Mouse (Mus musculus) liver, embryonic 16.5 days (tissue): ENCODE data around the gene Abca7. TPM values are rescaled to one million over a fixed set of nuclear protein-coding genes. Genes with fewer than 3 reads are reported as not detected.
A peak's percentile ranks its signal among the peaks of the same experiment; 100 is the strongest.

Experiments used
- ATAC-seq: fragments of 200-750 bp; cut with Nextera tagmentation; 2 replicates; pipeline ENCODE4 v1.8.0; 2017; ENCODE audit warnings: low read depth, mild to moderate bottlenecking, moderate number of reproducible peaks, moderate library complexity
- H3K27ac ChIP-seq: fragments of 300-500 bp; sonication (generic); 2 replicates; pipeline ENCODE4 v1.5.1; 2014; ENCODE audit warnings: mild to moderate bottlenecking, low read length
- H3K27me3 ChIP-seq: fragments of 300-500 bp; sonication (generic); 2 replicates; pipeline ENCODE4 v1.6.1; 2014; ENCODE audit warnings: low read depth, low read length, mixed read lengths; ENCODE audit not compliant: control insufficient read depth, insufficient read depth
- H3K36me3 ChIP-seq: fragments of 300-500 bp; sonication (generic); 2 replicates; pipeline ENCODE4 v1.6.1; 2014; ENCODE audit warnings: mild to moderate bottlenecking; ENCODE audit not compliant: control insufficient read depth, insufficient read depth
- H3K4me1 ChIP-seq: fragments of 300-500 bp; sonication (generic); 2 replicates; pipeline ENCODE4 v1.6.1; 2014; ENCODE audit warnings: low read depth, low read length, mixed read lengths; ENCODE audit not compliant: control insufficient read depth
- H3K4me2 ChIP-seq: fragments of 300-500 bp; sonication (generic); 2 replicates; pipeline ENCODE4 v1.6.1; 2014; ENCODE audit warnings: low read depth, low read length, mixed read lengths
- H3K4me3 ChIP-seq: fragments of 300-500 bp; sonication (generic); 2 replicates; pipeline ENCODE4 v1.5.1; 2014; ENCODE audit warnings: low read depth, mild to moderate bottlenecking, low read length
- H3K9ac ChIP-seq: fragments of 300-500 bp; sonication (generic); 2 replicates; pipeline ENCODE4 v1.6.1; 2014; ENCODE audit warnings: low read depth, low read length
- H3K9me3 ChIP-seq: fragments of 300-500 bp; sonication (generic); replicated peaks from 2 replicates; pipeline ENCODE4 v1.6.1; 2016; ENCODE audit warnings: low read length; ENCODE audit not compliant: control insufficient read depth
- WGBS: fragments of 180-500 bp; shearing (Covaris S2); extraction: QIAGEN DNeasy Blood & Tissue Kit; methylation state at CpG from one replicate; pipeline ENCODE4 v1.1.7; 2014; ENCODE audit not compliant: insufficient replicate concordance; 5-methylcytosine and 5-hydroxymethylcytosine counted together
- polyA plus RNA-seq: library from polyadenylated mRNA; unstranded; fragments of >200 nt; fragmentation: Nextera tagmentation; extraction: Ambion mirVana; gene quantifications from 2 replicates; pipeline ENCODE4 v1.2.1, GENCODE M21; 2015

Abca7 gene
- polyA plus RNA-seq, 1 experiment from 2014 or later, result 9.0 TPM

- Histone ChIP-seq H3K9me3 (no peaks in the 10 kb centered on the region), H3K4me1 (peaks cover 49% of the 10 kb centered on the region), H3K4me2 (peak overlapping the region; percentile 58), H3K27me3 (no peaks in the 10 kb centered on the region), H3K9ac (no peak overlapping the region), H3K36me3 (peaks cover 3% of the 10 kb centered on the region; the same call in 1 of the 2 replicates), H3K27ac (0 out of 2 replicates have a peak overlapping the region, but pooled peaks have one; percentile 72), H3K4me3 (no peak overlapping the region; the same call in 1 of the 2 replicates)
- WGBS, result 54% methylated on average over 20 of the region's 20 CpGs
- ATAC-seq, result peak; percentile 19; the same call in 1 of the 2 replicates
Observed at GRCm38 (mm10) chr10:80019471-80020131, 23.3 kb downstream of the Abca7 start.

GRCm38 (mm10) chr10:80020191-80020590 is 23.9 kb downstream of the Abca7 start:
- H3K27ac ChIP-seq, result no peak overlapping the region
- 0 out of 2 replicates have a peak, but pooled peaks cover 3% of the 10 kb centered on the region for H3K36me3 ChIP-seq
- H3K4me2 ChIP-seq, result no peak overlapping the region
- H3K9ac ChIP-seq, result no peak overlapping the region
- no peak overlapping the region for H3K4me3 ChIP-seq
- peaks cover 52% of the 10 kb centered on the region for H3K4me1 ChIP-seq
- no peaks in the 10 kb centered on the region for H3K27me3 ChIP-seq
- 77% methylated on average over 11 of the region's 11 CpGs for WGBS
- no peaks in the 10 kb centered on the region for H3K9me3 ChIP-seq
- ATAC-seq, result no peak

- Histone ChIP-seq H3K4me1 (peaks cover 54% of the 10 kb centered on the region), H3K4me3 (no peak overlapping the region), H3K9me3 (no peaks in the 10 kb centered on the region), H3K9ac (no peak overlapping the region), H3K36me3 (0 out of 2 replicates have a peak, but pooled peaks cover 3% of the 10 kb centered on the region), H3K4me2 (no peak overlapping the region), H3K27me3 (no peaks in the 10 kb centered on the region), H3K27ac (no peak overlapping the region)
- 81% methylated on average over 18 of the region's 18 CpGs for WGBS
- ATAC-seq, result no peak
Observed at GRCm38 (mm10) chr10:80020603-80021319, 24.5 kb downstream of the Abca7 start.

- no peak overlapping the region for H3K4me3 ChIP-seq
- H3K9me3 ChIP-seq, result no peaks in the 10 kb centered on the region
- WGBS, result 77% methylated on average over 13 of the region's 13 CpGs
- H3K4me1 ChIP-seq, result peaks cover 53% of the 10 kb centered on the region
- H3K27ac ChIP-seq, result no peak overlapping the region
- peaks cover 4% of the 10 kb centered on the region; the same call in 1 of the 2 replicates for H3K36me3 ChIP-seq
- no peak overlapping the region for H3K4me2 ChIP-seq
- no peak for ATAC-seq
- H3K9ac ChIP-seq, result no peak overlapping the region
- no peaks in the 10 kb centered on the region for H3K27me3 ChIP-seq
Observed at GRCm38 (mm10) chr10:80021320-80021641, 25.0 kb downstream of the Abca7 start.

GRCm38 (mm10) chr10:80022164-80022563 is 25.9 kb downstream of the Abca7 start:
- Histone ChIP-seq H3K4me3 (no peak overlapping the region), H3K9ac (no peak overlapping the region), H3K4me2 (no peak overlapping the region), H3K36me3 (peaks cover 8% of the 10 kb centered on the region; the same call in 1 of the 2 replicates), H3K27me3 (no peaks in the 10 kb centered on the region), H3K27ac (no peak overlapping the region), H3K9me3 (no peaks in the 10 kb centered on the region), H3K4me1 (peaks cover 45% of the 10 kb centered on the region)
- no peak for ATAC-seq
- 79% methylated on average over 12 of the region's 12 CpGs for WGBS

- Histone ChIP-seq H3K4me1 (peaks cover 40% of the 10 kb centered on the region), H3K27ac (no peak overlapping the region), H3K4me2 (no peak overlapping the region), H3K4me3 (no peak overlapping the region), H3K27me3 (no peaks in the 10 kb centered on the region), H3K9ac (no peak overlapping the region), H3K9me3 (no peaks in the 10 kb centered on the region), H3K36me3 (peaks cover 11% of the 10 kb centered on the region; the same call in 1 of the 2 replicates)
- no peak for ATAC-seq
- 81% methylated on average over 8 of the region's 8 CpGs for WGBS
Observed at GRCm38 (mm10) chr10:80022806-80023205, 26.5 kb downstream of the Abca7 start.

GRCm38 (mm10) chr10:80023758-80024157 is 27.5 kb downstream of the Abca7 start:
- H3K4me1 ChIP-seq, result peaks cover 42% of the 10 kb centered on the region
- no peak overlapping the region for H3K4me3 ChIP-seq
- no peaks in the 10 kb centered on the region for H3K9me3 ChIP-seq
- no peak overlapping the region for H3K9ac ChIP-seq
- peaks cover 11% of the 10 kb centered on the region; the same call in 1 of the 2 replicates for H3K36me3 ChIP-seq
- 72% methylated on average over 5 of the region's 5 CpGs for WGBS
- no peak overlapping the region for H3K4me2 ChIP-seq
- H3K27ac ChIP-seq, result peak overlapping the region; percentile 15; the same call in 1 of the 2 replicates
- no peak for ATAC-seq
- H3K27me3 ChIP-seq, result no peaks in the 10 kb centered on the region

GRCm38 (mm10) chr10:80024229-80025043 is 28.1 kb downstream of the Abca7 start:
- peaks cover 35% of the 10 kb centered on the region for H3K4me1 ChIP-seq
- no peak overlapping the region for H3K4me3 ChIP-seq
- H3K27me3 ChIP-seq, result no peaks in the 10 kb centered on the region
- H3K27ac ChIP-seq, result peak overlapping the region; percentile 23; the same call in 1 of the 2 replicates
- no peak overlapping the region for H3K9ac ChIP-seq
- no peak for ATAC-seq
- H3K36me3 ChIP-seq, result peaks cover 11% of the 10 kb centered on the region; the same call in 1 of the 2 replicates
- H3K4me2 ChIP-seq, result no peak overlapping the region
- 74% methylated on average over 15 of the region's 15 CpGs for WGBS
- no peaks in the 10 kb centered on the region for H3K9me3 ChIP-seq
